Mouse (Mus musculus) embryo, embryonic 11 days (tissue): ENCODE measurements around the gene Upp2.

Experiments used
- DNase-seq: peaks from one replicate; pipeline ENCODE4 v3.0.0-alpha.2; 2015

Gene Upp2

DNA sequence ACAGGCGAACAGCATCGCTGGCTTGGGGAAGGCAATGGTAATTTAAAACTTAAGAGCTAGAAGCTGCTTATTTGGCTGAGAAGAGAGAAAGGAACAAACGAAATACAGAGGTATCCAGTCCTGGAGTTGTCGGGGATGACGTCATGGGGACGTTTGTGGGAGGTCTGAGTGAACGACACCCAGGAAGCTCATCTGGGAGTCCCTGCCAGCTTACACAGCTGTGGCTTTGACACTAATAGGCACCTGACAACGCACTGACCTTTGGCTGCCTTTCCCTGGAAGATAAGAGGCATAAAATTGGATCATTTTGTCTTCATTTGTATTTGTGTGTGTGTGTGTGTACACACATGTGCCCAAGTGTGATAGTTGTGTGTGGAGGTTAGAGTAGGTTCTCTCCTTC lies 130.4 kb downstream of the Upp2 start:
- DNase-seq = no peak

DNA sequence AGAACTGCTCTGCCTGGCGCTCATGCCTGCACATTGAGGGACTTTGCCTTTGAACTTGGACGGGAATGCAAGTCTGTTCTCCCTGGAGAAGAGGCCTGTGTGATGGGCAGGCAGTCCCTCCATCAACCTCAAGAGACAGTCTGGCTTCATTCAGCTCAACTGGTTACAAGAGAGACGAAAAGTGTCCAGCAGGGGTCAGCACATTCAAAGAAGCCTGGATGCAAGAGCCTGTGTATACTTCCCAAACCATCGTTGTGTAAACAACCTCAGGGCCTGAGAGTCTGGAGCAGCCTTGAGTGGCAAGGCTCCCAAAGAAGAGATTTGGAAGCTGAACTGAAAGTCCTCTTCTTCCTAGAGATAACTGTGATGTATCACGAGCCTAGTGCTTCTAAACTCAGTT lies 132.8 kb downstream of the Upp2 start:
- peak; percentile 84 for DNase-seq

DNA sequence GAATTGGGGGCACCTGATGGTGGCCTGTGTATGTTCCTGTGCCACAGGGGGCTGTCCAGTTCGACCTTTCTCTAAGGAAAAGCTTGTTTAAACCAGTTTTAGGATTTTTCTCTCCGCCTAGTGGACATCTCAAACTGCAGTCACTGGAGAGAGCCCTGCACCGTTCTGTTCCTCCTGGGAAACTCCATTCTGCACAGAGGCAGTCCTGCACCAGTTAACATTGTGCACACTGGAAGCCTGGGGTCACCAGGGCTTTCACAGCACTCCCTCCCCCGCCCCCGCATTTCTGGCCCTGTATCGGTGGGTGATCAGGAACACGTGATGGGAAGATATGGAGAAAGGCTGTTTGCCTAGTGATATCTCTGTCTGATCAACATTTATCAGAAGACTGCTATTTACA lies 133.3 kb downstream of the Upp2 start:
- DNase-seq = no peak

DNA sequence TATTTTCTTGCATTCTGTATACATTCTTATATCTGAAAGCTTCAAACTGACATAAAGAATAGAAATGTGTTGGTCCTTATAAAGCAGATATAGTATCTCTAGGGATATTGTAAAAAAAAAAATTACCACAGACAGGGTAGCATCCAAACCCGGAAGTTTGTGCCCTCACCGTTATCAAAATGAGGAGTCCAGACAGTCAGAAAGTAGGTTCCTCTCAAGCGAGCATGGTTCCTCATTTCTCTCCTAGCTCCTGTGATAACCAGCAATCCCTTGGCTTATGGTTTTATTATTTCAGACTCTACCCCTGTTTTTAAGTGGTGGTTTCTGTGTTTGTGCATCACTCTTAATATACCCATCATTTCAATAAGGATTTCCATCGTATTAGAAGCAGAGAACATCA lies 134.5 kb downstream of the Upp2 start:
- no peak for DNase-seq

DNA sequence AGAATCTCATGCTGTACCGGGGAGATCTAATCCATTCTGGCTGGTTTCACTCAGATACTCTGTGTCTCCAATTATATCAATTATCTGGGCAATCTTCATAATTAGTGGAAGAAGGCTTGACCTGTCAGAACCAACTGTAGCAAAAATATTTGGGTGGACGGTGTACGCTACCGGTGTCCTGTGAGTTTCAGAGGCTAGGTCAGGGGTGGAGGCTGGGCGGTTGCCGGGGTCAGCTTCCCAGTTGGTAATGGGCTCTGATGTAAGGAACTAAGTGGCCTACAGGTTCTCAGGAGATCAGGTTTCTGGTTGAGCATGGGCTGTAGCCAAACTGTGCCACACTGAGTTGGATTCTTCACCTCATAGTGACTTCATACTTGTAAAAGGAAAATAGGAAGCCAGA lies 136.1 kb downstream of the Upp2 start:
- DNase-seq = no peak

DNA sequence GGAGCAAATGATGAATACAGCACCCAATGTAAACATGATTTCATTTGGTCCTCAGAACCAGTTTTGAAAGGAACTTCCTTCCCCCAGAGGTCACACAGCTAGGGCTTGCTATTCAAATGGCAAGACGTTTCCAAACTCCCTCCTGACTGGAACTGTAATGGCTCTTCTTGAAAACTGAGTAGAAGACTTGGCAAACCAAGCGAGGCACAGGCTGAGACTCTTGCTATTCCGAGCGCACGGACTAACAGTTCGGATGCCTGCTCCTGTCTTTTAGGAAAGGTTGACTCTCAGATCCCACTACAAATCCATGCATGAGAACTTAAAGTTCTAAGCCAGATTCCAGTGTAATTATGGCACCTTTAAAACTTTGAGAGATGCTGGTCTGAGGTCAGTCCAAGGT lies 136.5 kb downstream of the Upp2 start:
- DNase-seq = no peak

DNA sequence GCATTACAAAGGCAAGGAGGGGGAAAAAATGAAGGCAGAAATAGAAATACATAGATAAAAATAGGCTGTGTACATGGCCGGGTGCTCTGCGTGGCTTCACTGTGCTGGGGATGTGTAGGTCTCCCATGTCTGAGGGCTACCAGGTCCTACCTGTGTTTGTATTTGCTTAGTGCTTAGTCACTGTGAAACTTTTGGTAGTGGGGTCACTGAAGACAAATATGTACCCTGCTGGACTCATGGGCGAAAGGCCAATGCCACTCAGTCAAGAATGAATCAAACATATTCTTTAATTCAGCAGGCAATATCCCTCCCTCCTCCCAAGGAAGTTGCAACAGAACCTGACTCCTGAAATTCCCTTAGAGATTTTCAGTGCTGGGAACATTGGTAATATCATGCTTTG lies 137.5 kb downstream of the Upp2 start:
- DNase-seq = no peak

DNA sequence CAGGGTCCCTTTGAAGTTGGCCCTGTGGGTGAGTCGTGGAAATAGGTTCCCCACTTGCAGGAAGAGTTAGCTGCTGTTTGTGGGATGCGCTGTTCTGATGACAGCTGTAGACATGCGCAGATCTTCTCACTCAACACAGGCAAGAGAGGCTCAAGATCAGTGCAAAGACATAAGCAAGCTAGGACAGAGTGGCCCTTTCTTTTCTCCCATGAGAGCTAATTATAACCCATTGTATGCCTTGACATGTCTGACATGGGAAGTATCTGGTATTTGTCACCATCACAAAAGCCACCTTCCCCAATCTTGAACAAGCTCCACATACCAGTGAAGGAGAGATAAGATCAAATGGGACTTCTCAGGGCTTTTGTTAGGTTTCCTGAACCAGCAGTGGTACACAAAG lies 140.6 kb downstream of the Upp2 start:
- no peak for DNase-seq

DNA sequence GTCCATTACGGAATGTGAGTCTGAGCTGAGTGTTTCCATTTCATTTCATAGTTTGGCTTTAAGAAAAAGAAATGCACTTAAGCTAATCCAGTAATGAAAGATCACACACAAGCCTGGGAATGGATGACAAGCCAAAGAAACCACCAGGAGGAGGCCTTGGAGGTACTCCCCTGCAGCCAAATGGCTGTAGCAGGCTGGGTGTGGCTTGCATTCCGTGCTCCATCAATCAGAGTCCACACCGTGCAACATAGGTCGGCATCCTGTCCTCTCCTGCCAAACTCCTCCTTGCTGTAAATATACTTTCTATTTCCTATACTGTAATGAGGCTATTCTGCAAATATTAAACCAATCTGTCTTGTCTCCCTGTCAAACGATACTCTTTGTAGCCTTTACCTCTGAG lies 143.1 kb downstream of the Upp2 start:
- no peak for DNase-seq

DNA sequence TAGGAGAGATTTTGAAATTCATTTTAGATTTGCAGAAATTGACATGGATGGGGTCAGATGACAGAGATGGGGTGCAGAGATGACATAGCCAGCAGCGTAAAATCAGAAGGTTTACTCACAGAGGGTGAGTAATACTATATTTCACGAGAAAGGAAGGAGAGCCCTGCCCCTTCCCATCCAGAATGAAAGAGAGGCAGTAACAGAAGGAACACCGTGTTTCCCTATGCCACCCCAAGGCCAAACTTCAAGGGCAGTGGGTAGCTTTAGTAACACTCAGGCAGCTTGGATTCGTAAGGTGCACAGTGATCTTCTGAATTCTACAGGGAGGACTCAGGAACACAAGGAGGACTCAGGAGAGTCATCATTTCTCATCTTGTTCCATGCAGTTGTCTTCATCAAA lies 144.0 kb downstream of the Upp2 start:
- DNase-seq = no peak

DNA sequence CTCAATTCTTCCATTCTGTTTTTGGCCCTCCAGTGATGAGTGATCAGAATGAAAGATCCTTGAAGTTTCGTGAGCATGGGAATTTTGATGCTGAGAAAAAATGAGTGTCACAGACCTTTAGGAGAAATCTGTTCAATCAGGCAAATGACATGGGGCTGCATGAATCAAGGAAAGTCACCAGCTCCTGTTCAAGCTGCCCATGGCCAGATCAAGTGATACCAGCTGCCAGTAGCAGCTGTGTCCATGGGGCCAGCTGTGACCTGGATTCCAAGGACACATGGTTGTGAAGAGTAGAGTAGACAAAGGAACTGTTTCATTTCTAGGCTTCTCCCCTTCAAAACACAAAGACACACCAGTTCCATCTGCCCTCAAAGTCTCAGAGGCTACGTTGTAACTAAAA lies 144.4 kb downstream of the Upp2 start:
- DNase-seq = no peak

DNA sequence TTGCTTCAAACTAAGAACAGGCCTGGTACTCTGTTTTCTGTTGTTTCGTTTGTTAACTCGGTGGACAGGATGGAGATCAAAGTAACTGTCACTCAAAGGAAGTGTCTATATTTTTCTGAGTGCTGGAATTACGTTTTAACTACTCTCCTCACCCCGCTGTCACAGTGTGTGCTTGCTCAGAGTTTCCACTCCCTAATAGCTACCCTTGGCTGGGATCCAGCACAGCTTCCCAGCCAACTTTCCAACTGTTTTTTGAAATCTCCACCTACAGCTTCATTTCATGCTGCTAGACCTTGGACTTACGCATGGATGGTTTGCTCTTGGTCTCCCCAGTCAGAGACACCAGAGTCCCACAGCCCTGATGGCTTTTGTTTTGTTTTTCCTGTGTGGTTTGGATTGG lies 144.8 kb downstream of the Upp2 start:
- peak; percentile 24 for DNase-seq

DNA sequence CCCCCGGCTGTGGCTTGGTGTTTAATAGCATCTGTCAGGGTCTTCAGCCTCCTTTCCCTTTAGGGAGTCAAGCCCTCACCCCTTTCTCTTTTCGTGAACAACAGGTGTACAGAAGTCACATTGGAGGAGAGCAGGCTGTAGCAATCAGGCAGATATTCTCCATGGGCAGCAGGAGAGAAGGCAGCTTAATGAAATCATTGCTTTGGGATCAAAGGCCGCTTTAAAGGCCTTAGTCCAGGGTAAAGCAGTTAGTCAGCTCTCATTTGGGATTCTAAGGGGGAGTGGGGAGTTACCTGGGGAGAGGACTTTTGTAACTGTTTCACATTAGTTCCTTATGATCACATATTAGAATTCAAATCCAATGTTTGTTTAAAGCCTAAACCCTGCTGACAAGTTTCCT lies 150.8 kb downstream of the Upp2 start:
- no peak for DNase-seq

DNA sequence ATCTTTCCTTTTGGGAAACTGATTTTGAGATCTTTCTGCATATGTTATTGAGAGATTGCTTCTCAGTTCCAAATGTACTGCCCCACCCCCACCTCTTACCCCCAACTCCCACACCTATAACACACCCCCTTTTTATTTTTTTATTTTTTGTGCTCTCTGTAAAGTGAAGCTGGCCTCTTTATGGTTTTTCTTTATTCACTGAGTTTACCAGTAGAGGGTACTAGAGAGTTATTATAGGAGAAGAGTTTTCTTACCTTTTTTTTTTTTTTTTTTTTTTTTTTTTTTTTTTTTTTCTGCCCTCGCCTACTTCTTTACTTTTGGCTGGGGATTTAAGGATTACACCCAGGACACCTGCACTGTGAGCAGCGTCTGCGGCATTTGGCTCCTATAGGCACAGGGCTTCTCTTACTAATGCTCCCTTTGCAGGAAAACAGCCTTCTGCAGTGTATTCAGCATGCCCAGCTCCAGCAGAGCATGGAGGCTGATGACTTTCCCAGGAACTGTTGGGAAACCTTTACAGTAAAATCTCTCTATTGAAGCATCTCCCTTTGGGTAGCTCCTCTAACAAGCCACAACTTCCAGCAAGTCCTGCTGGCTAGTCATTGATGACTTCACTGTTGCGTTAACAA lies 170.2 kb downstream of the Upp2 start:
- DNase-seq = peak; percentile 29

DNA sequence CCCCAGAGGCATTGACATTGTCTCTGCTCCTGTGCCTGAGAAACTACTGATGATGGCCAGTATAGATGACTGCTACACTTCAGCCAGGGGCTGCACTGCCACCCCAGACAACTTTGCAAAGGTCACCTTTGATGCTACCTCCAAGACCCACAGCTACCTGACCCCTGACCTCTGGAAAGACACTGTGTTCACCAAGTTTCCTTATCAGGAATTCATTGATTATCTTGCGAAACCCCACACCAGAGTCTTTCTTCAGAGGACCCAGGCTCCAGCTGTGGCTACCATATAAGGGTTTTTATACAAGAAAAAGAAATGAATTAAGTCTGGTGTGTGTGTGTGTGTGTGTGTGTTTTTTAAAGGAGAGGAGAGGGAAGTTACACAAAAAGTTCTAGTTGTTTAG lies 174.1 kb downstream of the Upp2 start:
- no peak for DNase-seq

DNA sequence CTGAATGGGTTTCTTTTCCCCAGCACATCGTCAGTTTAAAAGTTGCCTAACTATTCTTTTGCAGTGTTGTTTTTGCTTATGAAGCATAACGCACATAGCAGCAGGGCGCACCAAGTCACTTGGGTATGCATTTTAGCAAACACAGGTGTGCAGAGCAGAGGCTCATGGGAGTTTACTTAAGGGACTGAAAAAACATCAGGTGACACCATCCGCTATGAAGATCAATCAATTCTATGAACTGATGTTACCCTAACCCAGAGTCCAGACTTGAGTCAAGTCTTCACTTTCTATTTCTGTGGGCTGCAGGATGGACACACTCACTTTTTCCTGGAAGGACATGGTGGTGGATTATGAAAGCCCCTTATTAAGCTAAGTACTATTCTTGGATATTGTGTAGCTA lies 174.9 kb downstream of the Upp2 start:
- no peak for DNase-seq

DNA sequence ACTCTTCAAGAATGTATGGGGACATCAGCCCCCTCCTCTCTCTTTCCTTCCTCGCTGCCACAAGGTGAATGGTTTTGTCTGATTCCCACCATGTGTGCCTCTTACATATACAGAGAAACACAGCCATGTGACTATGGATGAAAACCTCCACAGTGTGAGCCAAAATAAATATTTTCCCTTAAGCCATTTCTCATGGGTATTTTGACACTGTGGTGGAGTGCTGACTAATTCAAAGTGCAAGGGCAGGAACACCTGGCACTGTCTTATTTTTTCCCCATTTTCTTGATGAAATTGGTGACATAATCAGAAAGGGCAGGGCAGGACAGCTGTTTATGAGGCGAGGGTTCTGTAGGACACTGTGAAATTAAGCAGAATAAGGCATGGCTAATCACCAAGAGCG lies 176.3 kb downstream of the Upp2 start:
- no peak for DNase-seq

DNA sequence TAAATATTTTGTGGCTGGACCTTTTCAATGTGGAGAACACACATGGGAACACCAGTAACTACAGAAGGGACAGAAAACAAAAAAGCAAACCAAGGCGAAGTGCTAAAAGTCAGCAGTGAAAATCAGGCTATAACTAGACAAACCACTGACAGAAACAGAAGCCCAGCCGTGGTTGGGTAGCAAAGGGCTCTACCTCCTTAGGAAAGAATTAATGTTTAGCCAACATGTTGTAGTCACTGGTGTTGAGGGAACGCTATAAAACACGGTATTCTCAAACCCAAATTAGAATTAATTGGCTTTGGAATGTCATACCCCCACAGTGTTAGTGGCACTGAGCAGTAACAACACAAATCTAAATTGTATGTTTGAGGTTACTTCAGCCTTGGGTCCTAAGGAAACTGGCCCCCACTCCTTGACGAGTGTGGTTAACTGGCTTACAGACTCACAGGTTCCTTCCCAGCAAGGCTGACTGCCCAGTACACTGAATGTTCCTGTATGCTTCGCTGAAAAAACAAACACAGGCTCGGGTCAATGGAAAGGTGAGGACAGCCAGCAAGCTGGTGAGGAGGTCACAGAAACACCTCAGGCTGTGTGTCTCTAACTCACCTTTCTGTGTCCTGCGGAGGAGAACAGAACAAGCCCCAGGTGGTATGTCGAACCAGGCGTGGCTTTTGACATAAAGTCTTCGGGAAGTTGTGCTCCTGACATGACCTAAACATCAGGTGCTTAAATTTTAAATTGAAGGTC lies 180.6 kb downstream of the Upp2 start:
- no peak for DNase-seq

DNA sequence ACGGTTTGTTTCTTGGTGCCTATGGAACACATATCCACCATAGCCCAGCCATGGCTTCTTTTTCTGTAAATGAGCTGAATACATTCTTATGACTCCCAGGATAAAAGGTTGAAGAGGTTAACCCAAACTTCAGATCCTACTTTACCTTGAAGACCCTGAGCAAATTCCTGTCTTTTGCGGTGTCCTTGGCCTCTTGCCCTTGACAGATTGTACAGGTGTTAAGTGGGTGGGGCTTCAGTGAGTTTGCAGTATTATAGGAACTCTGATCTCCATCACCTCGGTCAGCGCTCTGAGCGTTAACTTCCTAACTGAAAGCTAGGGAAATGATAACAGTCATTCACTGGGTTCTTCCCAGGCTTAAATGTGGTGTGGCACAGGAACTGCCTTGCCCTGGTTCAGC lies 181.2 kb downstream of the Upp2 start:
- DNase-seq = no peak

DNA sequence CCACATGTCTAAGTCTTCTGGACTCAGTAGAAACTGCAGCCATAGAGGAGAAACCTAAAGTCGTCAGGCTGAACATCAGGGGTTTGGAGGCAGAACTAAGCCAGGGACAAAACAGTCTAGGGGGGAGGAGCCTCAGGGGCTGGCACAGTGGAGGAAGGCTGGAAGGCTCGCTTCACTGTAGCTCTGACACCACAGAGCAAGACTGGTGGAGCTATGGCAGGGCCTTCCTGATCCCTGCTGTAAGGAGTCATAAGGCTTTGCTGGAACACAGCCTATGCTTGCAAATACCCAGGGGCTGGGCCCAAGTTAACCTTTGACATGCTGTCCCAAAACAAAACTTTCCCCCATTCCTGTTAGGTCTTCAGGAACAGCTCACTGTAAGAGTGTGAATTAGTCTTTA lies 185.8 kb downstream of the Upp2 start:
- DNase-seq = no peak

DNA sequence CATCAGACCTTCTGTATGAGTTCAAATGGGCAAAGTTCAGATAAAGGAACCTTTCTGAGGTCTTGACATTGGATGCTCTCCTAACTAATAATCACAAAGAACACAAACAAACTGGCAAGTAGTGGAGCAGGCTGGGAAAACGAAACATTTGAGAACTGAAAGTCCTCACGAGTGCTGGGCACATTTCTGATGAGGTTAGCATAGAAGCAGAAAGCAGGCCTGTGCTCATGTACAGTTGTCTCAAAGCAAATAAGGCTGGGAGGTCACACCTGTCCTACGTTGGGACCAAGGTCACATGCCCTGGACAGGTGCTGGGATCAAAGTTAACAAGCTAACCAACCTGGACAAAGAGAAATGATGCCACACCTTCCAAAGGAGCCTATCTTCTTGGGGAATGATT lies 187.6 kb downstream of the Upp2 start:
- DNase-seq = no peak

DNA sequence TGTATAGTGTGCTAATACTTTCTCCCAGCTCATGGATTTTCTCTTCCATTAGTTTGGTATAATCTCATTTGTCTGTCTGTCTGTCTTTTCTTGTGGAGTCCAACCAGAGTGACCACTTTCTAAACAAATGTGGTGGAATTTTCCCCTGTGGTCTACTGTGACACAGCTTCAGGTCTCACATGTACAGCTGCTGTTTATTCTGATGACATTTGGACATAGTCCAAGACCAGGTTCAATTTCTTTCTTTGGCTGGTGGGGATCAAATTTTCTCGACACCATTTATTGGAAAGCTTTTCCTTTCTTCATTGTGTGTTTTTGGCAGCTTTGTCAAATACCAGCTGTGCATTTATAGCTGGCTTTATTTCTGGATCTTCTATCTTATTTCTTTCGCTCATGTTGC lies 191.0 kb downstream of the Upp2 start:
- no peak for DNase-seq

DNA sequence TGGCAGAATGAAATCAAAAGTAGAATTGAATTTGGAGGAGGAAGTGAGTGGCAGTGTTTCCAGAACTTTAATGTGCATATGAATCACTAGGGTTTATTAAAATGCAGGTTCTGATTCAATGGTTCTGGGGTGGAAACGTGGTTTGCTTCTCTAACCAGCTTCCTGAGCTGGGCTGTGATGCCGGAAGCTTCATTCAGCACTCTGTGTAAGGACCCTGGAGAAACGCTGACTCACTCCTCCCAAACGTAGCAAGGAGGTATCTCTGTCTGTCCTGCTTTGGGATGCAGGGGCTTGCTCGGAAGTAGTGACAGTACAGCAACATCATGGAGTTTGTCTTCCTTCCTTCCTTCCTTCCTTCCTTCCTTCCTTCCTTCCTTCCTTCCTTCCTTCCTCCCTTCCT lies 192.6 kb downstream of the Upp2 start:
- DNase-seq = no peak

DNA sequence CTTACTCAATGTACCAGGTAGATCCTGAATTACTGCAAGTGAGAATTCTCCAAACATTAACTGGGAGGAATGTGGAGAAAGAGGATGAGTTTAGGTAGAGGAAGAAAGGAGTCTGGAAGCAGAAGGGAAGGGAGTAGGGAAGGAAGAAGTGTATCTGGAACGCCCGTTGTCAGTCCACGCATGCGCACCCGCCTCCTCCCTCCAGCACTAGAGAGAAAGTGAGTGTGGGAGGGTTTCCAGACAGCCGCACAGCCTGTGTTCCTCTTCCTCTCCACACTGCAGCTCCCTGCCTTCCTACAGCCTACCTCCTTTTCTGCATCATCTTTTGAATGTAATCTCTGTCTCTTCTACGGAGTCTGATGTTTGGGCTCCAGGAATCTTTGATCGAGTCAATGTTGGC lies 198.0 kb downstream of the Upp2 start:
- DNase-seq = no peak

DNA sequence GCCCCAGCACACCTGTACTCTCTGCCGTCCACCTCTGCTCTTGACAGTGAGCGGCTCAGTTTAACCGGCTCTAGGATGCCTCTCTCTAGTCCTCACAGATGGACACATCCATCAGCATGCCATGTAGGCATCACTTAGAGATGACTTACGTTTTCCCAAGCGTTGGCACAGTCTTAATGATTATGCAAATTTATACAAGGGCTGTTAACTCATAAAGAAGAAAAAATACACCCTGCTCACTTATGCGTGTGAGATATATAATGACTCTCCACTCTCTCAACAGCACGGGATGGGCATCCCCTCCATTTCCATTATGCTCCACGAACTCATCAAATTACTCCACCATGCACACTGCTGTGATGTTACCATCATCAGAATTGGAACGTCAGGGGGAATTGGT lies 206.7 kb downstream of the Upp2 start:
- DNase-seq = no peak
